Mouse (Mus musculus): ENCODE measurements around the gene Metrnl. TPM values are rescaled to one million over a fixed set of nuclear protein-coding genes. Genes with fewer than 3 reads are reported as not detected.

Gene Metrnl
- polyA plus RNA-seq, 1 experiment from 2014 or later: 27.7 TPM

- Histone ChIP-seq H3K4me3 (ENCODE audit: low read depth, low read length) (no peak overlapping the region), H3K4me2 (replicated peaks; ENCODE audit: low read depth, low read length) (no peak overlapping the region), H3K9ac (ENCODE audit: low read depth, low read length) (no peak overlapping the region), H3K27ac (ENCODE audit: low read depth, low read length) (no peak overlapping the region), H3K27me3 (ENCODE audit: control insufficient read depth, insufficient read depth, low read length) (no peaks in the 10 kb centered on the region), H3K9me3 (ENCODE audit: control insufficient read depth, low read length) (no peaks in the 10 kb centered on the region), H3K4me1 (replicated peaks; ENCODE audit: control insufficient read depth, insufficient read depth, low read length) (no peaks in the 10 kb centered on the region; the same call in 1 of the 2 replicates), H3K36me3 (ENCODE audit: control insufficient read depth, insufficient read depth, low read length) (no peaks in the 10 kb centered on the region)
- ATAC-seq (ENCODE audit: low FRiP score) (no peak), DNase-seq (ENCODE audit: low spot score) (peak; percentile 36)
- 44% methylated on average over 3 of the region's 3 CpGs for WGBS
These were observed 37.3 kb downstream of the Metrnl start for GRCm38 (mm10) chr11:121738616-121739015.

DNA sequence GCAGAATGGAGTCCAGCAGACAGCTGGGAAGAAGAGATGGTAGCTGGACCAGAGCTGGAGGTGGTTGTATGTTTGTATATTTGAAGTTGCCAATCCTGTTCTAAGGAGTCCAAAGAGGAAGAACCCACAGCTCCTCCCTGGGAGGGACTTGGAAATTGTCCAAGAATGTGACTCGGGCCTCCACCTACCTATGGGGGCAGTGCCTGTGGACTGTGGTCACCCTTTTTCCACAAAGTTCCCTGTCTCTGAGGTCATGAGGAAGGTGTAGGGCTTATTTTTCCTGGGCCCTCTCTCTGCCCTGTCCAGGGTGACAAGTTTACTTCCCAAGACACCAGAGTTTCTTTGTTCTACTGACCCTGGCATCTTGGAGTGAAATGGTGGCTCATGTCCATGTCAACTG lies 39.6 kb downstream of the Metrnl start:
- Histone ChIP-seq H3K4me2 (replicated peaks; ENCODE audit: low read depth, low read length) (no peak overlapping the region), H3K27me3 (ENCODE audit: control insufficient read depth, insufficient read depth, low read length) (no peaks in the 10 kb centered on the region), H3K4me3 (ENCODE audit: low read depth, low read length) (no peak overlapping the region), H3K9ac (ENCODE audit: low read depth, low read length) (no peak overlapping the region), H3K36me3 (ENCODE audit: control insufficient read depth, insufficient read depth, low read length) (no peaks in the 10 kb centered on the region), H3K4me1 (replicated peaks; ENCODE audit: control insufficient read depth, insufficient read depth, low read length) (no peaks in the 10 kb centered on the region), H3K27ac (ENCODE audit: low read depth, low read length) (no peak overlapping the region), H3K9me3 (ENCODE audit: control insufficient read depth, low read length) (no peaks in the 10 kb centered on the region)
- 77% methylated on average over 1 of the region's 1 CpGs for WGBS
- no peak for ATAC-seq (ENCODE audit: low FRiP score)
- no peak for DNase-seq (ENCODE audit: low spot score)

DNA sequence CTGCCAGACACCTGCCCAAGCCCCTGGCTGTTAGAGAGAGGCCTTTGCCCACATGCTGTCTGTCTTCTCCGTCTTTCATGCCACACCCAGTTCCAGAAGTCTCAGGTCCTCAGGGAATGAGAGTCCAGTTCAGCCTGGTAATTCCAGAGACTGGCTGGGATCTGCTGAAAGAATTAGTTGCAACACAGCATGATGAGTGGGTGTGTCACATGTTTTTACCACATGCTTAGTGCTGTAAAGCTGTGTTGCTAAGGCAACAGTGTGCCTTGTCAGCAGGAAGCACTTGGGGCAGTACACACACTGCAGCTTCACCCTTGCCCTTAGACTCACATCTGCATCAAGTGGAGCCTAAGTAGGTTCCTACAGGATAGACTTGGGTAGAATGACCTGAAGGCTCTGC lies 40.1 kb downstream of the Metrnl start:
- H3K27ac ChIP-seq (ENCODE audit: low read depth, low read length): no peak overlapping the region
- ATAC-seq (ENCODE audit: low FRiP score) (no peak), DNase-seq (ENCODE audit: low spot score) (no peak)
- H3K4me3 ChIP-seq (ENCODE audit: low read depth, low read length): no peak overlapping the region
- no peaks in the 10 kb centered on the region for H3K4me1 ChIP-seq (replicated peaks; ENCODE audit: control insufficient read depth, insufficient read depth, low read length)
- no peaks in the 10 kb centered on the region for H3K9me3 ChIP-seq (ENCODE audit: control insufficient read depth, low read length)
- H3K9ac ChIP-seq (ENCODE audit: low read depth, low read length): no peak overlapping the region
- no peaks in the 10 kb centered on the region for H3K27me3 ChIP-seq (ENCODE audit: control insufficient read depth, insufficient read depth, low read length)
- no peak overlapping the region for H3K4me2 ChIP-seq (replicated peaks; ENCODE audit: low read depth, low read length)
- 68% methylated on average over 1 of the region's 1 CpGs for WGBS
- H3K36me3 ChIP-seq (ENCODE audit: control insufficient read depth, insufficient read depth, low read length): no peaks in the 10 kb centered on the region

- no peak for DNase-seq (ENCODE audit: low spot score)
- Histone ChIP-seq H3K4me2 (replicated peaks; ENCODE audit: low read depth, low read length) (no peak overlapping the region), H3K4me1 (replicated peaks; ENCODE audit: control insufficient read depth, insufficient read depth, low read length) (no peaks in the 10 kb centered on the region), H3K4me3 (ENCODE audit: low read depth, low read length) (no peak overlapping the region), H3K9ac (ENCODE audit: low read depth, low read length) (no peak overlapping the region), H3K27me3 (ENCODE audit: control insufficient read depth, insufficient read depth, low read length) (no peaks in the 10 kb centered on the region), H3K27ac (ENCODE audit: low read depth, low read length) (no peak overlapping the region), H3K36me3 (ENCODE audit: control insufficient read depth, insufficient read depth, low read length) (no peaks in the 10 kb centered on the region), H3K9me3 (ENCODE audit: control insufficient read depth, low read length) (no peaks in the 10 kb centered on the region)
- WGBS: 84% methylated on average over 1 of the region's 1 CpGs
- no peak for ATAC-seq (ENCODE audit: low FRiP score)
These were observed 41.8 kb downstream of the Metrnl start for GRCm38 (mm10) chr11:121743113-121743512.

GRCm38 (mm10) chr11:121743915-121744628 lies 42.7 kb downstream of the Metrnl start:
- H3K4me3 ChIP-seq (ENCODE audit: low read depth, low read length): no peak overlapping the region
- H3K9me3 ChIP-seq (ENCODE audit: control insufficient read depth, low read length): no peaks in the 10 kb centered on the region
- no peak overlapping the region for H3K9ac ChIP-seq (ENCODE audit: low read depth, low read length)
- H3K36me3 ChIP-seq (ENCODE audit: control insufficient read depth, insufficient read depth, low read length): no peaks in the 10 kb centered on the region
- no peaks in the 10 kb centered on the region for H3K27me3 ChIP-seq (ENCODE audit: control insufficient read depth, insufficient read depth, low read length)
- H3K4me1 ChIP-seq (replicated peaks; ENCODE audit: control insufficient read depth, insufficient read depth, low read length): no peaks in the 10 kb centered on the region
- DNase-seq (ENCODE audit: low spot score): no peak
- no peak overlapping the region for H3K4me2 ChIP-seq (replicated peaks; ENCODE audit: low read depth, low read length)
- ATAC-seq (ENCODE audit: low FRiP score): no peak
- H3K27ac ChIP-seq (ENCODE audit: low read depth, low read length): no peak overlapping the region

DNA sequence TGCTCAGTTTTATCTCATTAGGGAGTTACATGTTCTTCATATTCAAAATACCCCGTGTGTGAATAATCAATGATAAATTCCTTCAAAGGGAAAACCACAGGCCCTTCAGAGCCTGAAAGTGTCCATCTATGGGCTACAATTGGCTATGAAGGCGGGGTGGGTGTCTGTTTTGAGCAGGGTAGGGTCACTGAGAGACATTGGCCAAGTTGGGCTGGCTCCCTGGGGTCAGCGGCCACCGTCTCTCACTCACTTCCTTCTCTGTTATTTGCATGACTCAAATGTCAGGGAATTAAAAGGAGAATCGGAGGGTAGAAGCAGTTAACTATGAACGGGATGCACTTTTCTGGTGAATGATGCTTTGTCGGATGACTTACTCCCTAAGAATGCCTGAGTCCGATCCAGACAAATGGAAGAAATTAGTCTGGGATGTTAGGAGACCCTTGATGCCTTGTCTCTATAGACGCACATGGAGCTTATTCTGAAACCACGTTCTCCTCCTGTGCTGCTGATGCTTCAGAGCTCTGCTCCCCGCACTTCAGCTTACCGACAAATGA lies 45.7 kb downstream of the Metrnl start:
- ATAC-seq (ENCODE audit: low FRiP score) (no peak), DNase-seq (ENCODE audit: low spot score) (no peak)
- no peaks in the 10 kb centered on the region for H3K27me3 ChIP-seq (ENCODE audit: control insufficient read depth, insufficient read depth, low read length)
- H3K9me3 ChIP-seq (ENCODE audit: control insufficient read depth, low read length): no peaks in the 10 kb centered on the region
- H3K9ac ChIP-seq (ENCODE audit: low read depth, low read length): no peak overlapping the region
- H3K4me1 ChIP-seq (replicated peaks; ENCODE audit: control insufficient read depth, insufficient read depth, low read length): no peaks in the 10 kb centered on the region
- H3K36me3 ChIP-seq (ENCODE audit: control insufficient read depth, insufficient read depth, low read length): no peaks in the 10 kb centered on the region
- H3K27ac ChIP-seq (ENCODE audit: low read depth, low read length): no peak overlapping the region
- no peak overlapping the region for H3K4me2 ChIP-seq (replicated peaks; ENCODE audit: low read depth, low read length)
- H3K4me3 ChIP-seq (ENCODE audit: low read depth, low read length): no peak overlapping the region
- WGBS: 84% methylated on average over 12 of the region's 12 CpGs

GRCm38 (mm10) chr11:121748003-121748684 lies 46.8 kb downstream of the Metrnl start:
- Histone ChIP-seq H3K4me3 (ENCODE audit: low read depth, low read length) (no peak overlapping the region), H3K27me3 (ENCODE audit: control insufficient read depth, insufficient read depth, low read length) (no peaks in the 10 kb centered on the region), H3K27ac (ENCODE audit: low read depth, low read length) (no peak overlapping the region), H3K9me3 (ENCODE audit: control insufficient read depth, low read length) (no peaks in the 10 kb centered on the region), H3K9ac (ENCODE audit: low read depth, low read length) (no peak overlapping the region), H3K4me2 (replicated peaks; ENCODE audit: low read depth, low read length) (no peak overlapping the region), H3K4me1 (replicated peaks; ENCODE audit: control insufficient read depth, insufficient read depth, low read length) (no peaks in the 10 kb centered on the region), H3K36me3 (ENCODE audit: control insufficient read depth, insufficient read depth, low read length) (no peaks in the 10 kb centered on the region)
- ATAC-seq (ENCODE audit: low FRiP score) (no peak), DNase-seq (ENCODE audit: low spot score) (no peak)
- 88% methylated on average over 5 of the region's 5 CpGs for WGBS

Data from hindbrain, embryonic 11.5 days (tissue).